Mouse (Mus musculus) CD4-positive, CD25-positive, alpha-beta regulatory T cell (primary cell): ENCODE results near the gene Nelfb. TPM values are rescaled to one million over a fixed set of nuclear protein-coding genes. Genes with fewer than 3 reads are reported as not detected.

ENCODE experiments used
- polyA plus RNA-seq: library from polyadenylated mRNA; unstranded; fragments of 100-300 nt; shearing (Covaris generic); gene quantifications from one replicate; pipeline ENCODE4 v1.2.1, GENCODE M21; 2017

Nelfb gene
- polyA plus RNA-seq: 141 TPM

GRCm38 (mm10) chr2:25211121-25211670 is at the start of gene Nelfb:
Nelfb (minus strand) TSS chr2:25211489.

GRCm38 (mm10) chr2:25255284-25255779 is 44.0 kb upstream of the Nelfb start, which contains the start of gene Tmem203:
Tmem203 (plus strand) TSS chr2:25255439.

GRCm38 (mm10) chr2:25246183-25247072 is 35.1 kb upstream of the Nelfb start, which contains the start of gene AL732309.1:
AL732309.1 (minus strand) TSS chr2:25246863.

DNA sequence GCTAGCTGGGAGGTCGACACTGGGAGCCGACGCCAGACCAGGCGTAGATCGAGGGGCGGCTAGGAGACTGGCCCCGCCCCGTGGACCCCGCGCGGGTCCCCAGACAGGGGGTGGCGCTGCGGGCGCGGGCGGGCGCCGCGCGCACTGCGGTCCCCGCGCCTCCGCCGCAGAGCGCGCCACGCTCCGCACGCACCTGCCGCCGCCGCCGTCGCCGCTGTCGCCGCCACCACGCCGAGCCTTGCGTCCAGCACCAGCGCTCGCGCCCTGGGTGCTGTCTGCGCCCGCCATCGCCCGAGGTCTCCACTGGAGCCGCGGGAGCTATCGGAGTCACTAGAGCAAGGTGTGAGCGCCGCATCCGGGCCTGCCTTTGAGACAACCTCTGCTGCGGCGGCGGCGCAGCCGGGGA is 30.8 kb upstream of the Nelfb start, which contains the start of the genes Rnf208 and Cysrt1:
TSS of gene Rnf208 (plus strand) at position 155 of the 406 bp plus-strand sequence.
TSS of gene Cysrt1 (minus strand) at position 352 of the 406 bp plus-strand sequence.

GRCm38 (mm10) chr2:25236614-25237013 is 25.3 kb upstream of the Nelfb start, which contains the start of gene Rnf224:
Rnf224 (minus strand) TSS chr2:25236787.

GRCm38 (mm10) chr2:25234050-25234449 is 22.8 kb upstream of the Nelfb start, which contains the start of gene Slc34a3:
Slc34a3 (minus strand) TSS chr2:25234364.

GRCm38 (mm10) chr2:25224492-25224765 is 13.1 kb upstream of the Nelfb start, which contains the start of gene Tubb4b:
Tubb4b (minus strand) TSS chr2:25224702.

DNA sequence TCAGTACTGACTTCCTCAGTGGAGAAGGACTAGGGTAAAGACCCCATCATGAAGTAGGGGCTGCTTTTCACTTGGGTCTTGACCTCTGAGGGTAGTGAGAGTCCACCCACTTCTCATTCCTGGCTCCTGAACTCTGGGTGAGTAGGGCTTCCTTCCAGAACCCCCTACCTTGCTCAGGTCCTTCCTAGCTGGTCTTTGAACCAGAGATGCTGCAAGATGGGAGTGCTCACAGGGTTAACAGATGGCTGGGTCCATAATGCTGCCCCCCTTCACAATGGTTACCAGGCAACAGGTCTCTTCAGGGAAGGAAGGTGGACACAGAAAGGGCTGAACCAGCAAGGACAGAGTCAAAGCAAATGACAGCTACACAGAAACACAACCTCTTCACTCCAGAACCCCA is 7.2 kb upstream of the Nelfb start, which contains the start of gene Fam166a:
TSS of gene Fam166a (plus strand) at position 301 of the 400 bp plus-strand sequence.

GRCm38 (mm10) chr2:25214444-25214843 is 3.2 kb upstream of the Nelfb start, which contains the start of gene Stpg3:
Stpg3 (minus strand) TSS chr2:25214637.

GRCm38 (mm10) chr2:25196172-25196954 is 14.9 kb downstream of the Nelfb start, which contains the start of gene Tor4a:
Tor4a (minus strand) TSS chr2:25196886.

GRCm38 (mm10) chr2:25180478-25180903 is 30.8 kb downstream of the Nelfb start, which contains the start of gene Nrarp:
Nrarp (plus strand) TSS chr2:25180758.

Other genes with a start within 250 kb of the Nelfb start
- gene Dph7, start 249.1 kb downstream of the Nelfb start, polyA plus RNA-seq: 33.5 TPM
- gene Mrpl41, start 236.4 kb downstream of the Nelfb start, polyA plus RNA-seq: 90.2 TPM
- gene Pnpla7, start 235.5 kb downstream of the Nelfb start, polyA plus RNA-seq: 80.4 TPM
- 53.2 TPM for gene Nsmf, start 157.1 kb downstream of the Nelfb start, polyA plus RNA-seq
- 0.37 TPM for gene Entpd8, start 131.2 kb downstream of the Nelfb start, polyA plus RNA-seq
- gene Noxa1, start 116.3 kb downstream of the Nelfb start, polyA plus RNA-seq: 8.3 TPM
- gene Nrarp, start 30.7 kb downstream of the Nelfb start, polyA plus RNA-seq: 5.1 TPM
- 115 TPM for gene Tor4a, start 14.6 kb downstream of the Nelfb start, polyA plus RNA-seq
- not detected for gene Stpg3, start 3.1 kb upstream of the Nelfb start, polyA plus RNA-seq
- 0.49 TPM for gene Fam166a, start 7.3 kb upstream of the Nelfb start, polyA plus RNA-seq
- gene Tubb4b, start 13.2 kb upstream of the Nelfb start, polyA plus RNA-seq: 174 TPM
- gene Slc34a3, start 22.9 kb upstream of the Nelfb start, polyA plus RNA-seq: not detected
- gene Rnf224, start 25.3 kb upstream of the Nelfb start, polyA plus RNA-seq: not detected
- 2.2 TPM for gene Rnf208, start 30.8 kb upstream of the Nelfb start, polyA plus RNA-seq
- gene Cysrt1, start 31.0 kb upstream of the Nelfb start, polyA plus RNA-seq: not detected
- 7.9 TPM for gene AL732309.1, start 35.4 kb upstream of the Nelfb start, polyA plus RNA-seq
- 25.3 TPM for gene Tmem203, start 44.0 kb upstream of the Nelfb start, polyA plus RNA-seq
- 18.9 TPM for gene Tprn, start 51.1 kb upstream of the Nelfb start, polyA plus RNA-seq
- 118 TPM for gene Ssna1, start 60.9 kb upstream of the Nelfb start, polyA plus RNA-seq
- gene Anapc2, start 61.0 kb upstream of the Nelfb start, polyA plus RNA-seq: 116 TPM
- not detected for gene Tmem210, start 76.7 kb upstream of the Nelfb start, polyA plus RNA-seq
- gene Lrrc26, start 78.4 kb upstream of the Nelfb start, polyA plus RNA-seq: 0.14 TPM
- 0.25 TPM for gene Grin1, start 107.7 kb upstream of the Nelfb start, polyA plus RNA-seq
- 21.4 TPM for gene Man1b1, start 120.8 kb upstream of the Nelfb start, polyA plus RNA-seq
- 20.6 TPM for gene Dpp7, start 144.9 kb upstream of the Nelfb start, polyA plus RNA-seq
- gene Uap1l1, start 154.2 kb upstream of the Nelfb start, polyA plus RNA-seq: 40.8 TPM
- 0.87 TPM for gene Sapcd2, start 160.8 kb upstream of the Nelfb start, polyA plus RNA-seq
- not detected for gene Entpd2, start 184.4 kb upstream of the Nelfb start, polyA plus RNA-seq
- 0.96 TPM for gene Npdc1, start 187.9 kb upstream of the Nelfb start, polyA plus RNA-seq
- gene Fut7, start 211.8 kb upstream of the Nelfb start, polyA plus RNA-seq: 5.3 TPM
- 74.7 TPM for gene Abca2, start 217.2 kb upstream of the Nelfb start, polyA plus RNA-seq
- gene Clic3, start 245.3 kb upstream of the Nelfb start, polyA plus RNA-seq: 3.2 TPM
- gene Paxx, start 249.6 kb upstream of the Nelfb start, polyA plus RNA-seq: 112 TPM